Mouse (Mus musculus) small intestine, adult 2 months (tissue): ENCODE results near the gene Jaml.

Experiments
- CTCF ChIP-seq: fragments of 200-500 bp; IDR thresholded peaks from 2 replicates; pipeline ENCODE4 v1.5.1; 2012; ENCODE audit warnings: low read depth, mild to moderate bottlenecking, control low read depth, inconsistent platforms, low read length, moderate library complexity, mixed read lengths; ENCODE audit not compliant: insufficient replicate concordance, insufficient read length; ENCODE audit errors: extremely low read depth
- POLR2A ChIP-seq: fragments of 200-500 bp; IDR thresholded peaks from 2 replicates; pipeline ENCODE4 v1.6.1; 2012; ENCODE audit warnings: low read depth, mild to moderate bottlenecking, control low read depth, inconsistent platforms, low read length, moderate library complexity

GRCm38 (mm10) chr9:45121769-45122168 lies 42.8 kb downstream of the Jaml start:
- peak; percentile 87 for TF ChIP-seq CTCF
- TF ChIP-seq POLR2A, result 0 out of 2 replicates have a peak, but pooled peaks have one; percentile 37
